ENCODE assay signal across 8 mouse cellular contexts in the genomic region with DNA sequence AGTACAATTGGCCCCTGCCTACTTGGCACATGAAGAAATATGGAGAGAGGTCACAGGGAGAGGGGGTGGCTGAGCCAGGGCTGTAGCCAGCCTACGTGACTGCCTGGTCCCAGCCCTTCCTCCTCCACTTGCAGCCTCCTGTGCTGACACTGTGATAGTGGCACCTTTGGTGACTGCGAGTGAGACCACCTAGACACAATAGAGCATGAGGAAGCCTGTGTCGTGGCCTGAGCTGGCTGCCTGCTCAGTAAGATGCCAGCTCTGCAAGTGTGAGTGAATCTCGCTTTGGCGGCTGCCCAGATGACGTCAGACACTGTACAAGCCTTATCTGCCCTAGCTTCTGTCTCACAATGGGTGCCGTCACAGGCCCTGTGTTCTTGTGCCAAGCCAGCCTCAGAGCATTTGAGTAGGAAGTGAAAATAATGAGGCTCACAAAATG. TPM values are rescaled to one million over a fixed set of nuclear protein-coding genes. Genes with fewer than 3 reads are reported as not detected.
DNase-seq lines count a peak whose midpoint lies in the region; ATAC-seq lines count a peak whose summit lies in the region.

No protein-coding gene starts in this region.

- peak; percentile 66 for ATAC-seq in erythroblast, adult 5-6 weeks (replicated peaks; ENCODE audit: low FRiP score, poor library complexity, severe bottlenecking)
- peak; percentile 86 for ATAC-seq in heart, embryonic 12.5 days (ENCODE audit: insufficient number of reproducible peaks, low FRiP score)
- ATAC-seq in liver, embryonic 16.5 days (ENCODE audit: low read depth) = peak; percentile 86

- peak overlapping the region; percentile 13 for H3K4me2 ChIP-seq in heart, embryonic 12.5 days
- peak overlapping the region; percentile 10; the same call in 1 of the 2 replicates for H3K4me2 ChIP-seq in liver, embryonic 16.5 days (ENCODE audit: low read depth, low read length)

- H3K36me3 ChIP-seq in heart, embryonic 12.5 days = no peaks in the 10 kb centered on the region
- H3K36me3 ChIP-seq in liver, embryonic 16.5 days (ENCODE audit: control insufficient read depth, insufficient read depth) = no peaks in the 10 kb centered on the region

- peaks cover 27% of the 10 kb centered on the region for H3K4me1 ChIP-seq in heart, embryonic 12.5 days (replicated peaks)
- peaks cover 13% of the 10 kb centered on the region for H3K4me1 ChIP-seq in liver, embryonic 16.5 days (ENCODE audit: control insufficient read depth, low read depth, low read length)

- no peaks in the 10 kb centered on the region for H3K9me3 ChIP-seq in heart, embryonic 12.5 days (replicated peaks)
- no peaks in the 10 kb centered on the region for H3K9me3 ChIP-seq in liver, embryonic 16.5 days (replicated peaks; ENCODE audit: control insufficient read depth, low read length)

- H3K27me3 ChIP-seq in heart, embryonic 12.5 days (replicated peaks) = no peaks in the 10 kb centered on the region
- no peaks in the 10 kb centered on the region for H3K27me3 ChIP-seq in liver, embryonic 16.5 days (ENCODE audit: control insufficient read depth, insufficient read depth, low read depth, low read length)

- no peak overlapping the region for H3K9ac ChIP-seq in heart, embryonic 12.5 days
- no peak overlapping the region for H3K9ac ChIP-seq in liver, embryonic 16.5 days (ENCODE audit: low read depth, low read length)

- H3K4me3 ChIP-seq in heart, embryonic 12.5 days = no peak overlapping the region
- no peak overlapping the region for H3K4me3 ChIP-seq in liver, embryonic 16.5 days (ENCODE audit: low read depth, low read length)

- peak overlapping the region; percentile 65 for H3K27ac ChIP-seq in heart, embryonic 12.5 days (ENCODE audit: poor library complexity, severe bottlenecking)
- H3K27ac ChIP-seq in liver, embryonic 16.5 days (ENCODE audit: low read length) = no peak overlapping the region

- DNase-seq in urinary bladder, postnatal 14 days (ENCODE audit: low spot score) = peak; percentile 79
- no peak for DNase-seq in urinary bladder, postnatal 25 days (ENCODE audit: low spot score)
- peak; percentile 51 for DNase-seq in large intestine, adult 2 months (ENCODE audit: low read depth, low spot score)
- DNase-seq in right cerebral cortex, adult 18-20 months = peak; percentile 80
- DNase-seq in embryo, embryonic 10 days (ENCODE audit: low spot score) = no peak

- WGBS in heart, embryonic 12.5 days = 26% methylated on average over 7 of the region's 7 CpGs
- 30% methylated on average over 7 of the region's 7 CpGs for WGBS in large intestine, adult 2 months
- WGBS in liver, embryonic 16.5 days (ENCODE audit: insufficient replicate concordance) = 36% methylated on average over 7 of the region's 7 CpGs

RNA-seq across cellular contexts. Expression of a gene that starts 18.5 kb away (rescaled TPM):
- 0.58 TPM in 1 of 2 replicates, not detected in the other for total RNA-seq in erythroblast, adult 5-6 weeks (2015; ENCODE audit: low replicate concordance)
- 0.09 TPM in 1 of 2 replicates, not detected in the other for total RNA-seq in erythroblast, adult 5-6 weeks (2017; ENCODE audit: low replicate concordance)
- 6.8 and 8.4 TPM in 2 replicates for polyA plus RNA-seq in heart, embryonic 12.5 days (2016; fragmentation: Nextera tagmentation; extraction: Ambion mirVana)
- 0.79 and 1.7 TPM in 2 replicates for polyA plus RNA-seq in large intestine, adult 2 months (2012; rRNA removed)
- polyA plus RNA-seq in liver, embryonic 16.5 days (2015; fragmentation: Nextera tagmentation; extraction: Ambion mirVana) = 0.15 and 0.19 TPM in 2 replicates

RNA-seq across cellular contexts. Expression of a gene that starts 22.8 kb away (rescaled TPM):
- total RNA-seq in erythroblast, adult 5-6 weeks (2015; ENCODE audit: low replicate concordance) = not detected in 2 replicates
- total RNA-seq in erythroblast, adult 5-6 weeks (2017; ENCODE audit: low replicate concordance) = 0.94 and 5.6 TPM in 2 replicates
- polyA plus RNA-seq in heart, embryonic 12.5 days (2016; fragmentation: Nextera tagmentation; extraction: Ambion mirVana) = 1.2 and 1.3 TPM in 2 replicates
- polyA plus RNA-seq in large intestine, adult 2 months (2012; rRNA removed) = 5.2 and 9.9 TPM in 2 replicates
- 0.79 and 0.94 TPM in 2 replicates for polyA plus RNA-seq in liver, embryonic 16.5 days (2015; fragmentation: Nextera tagmentation; extraction: Ambion mirVana)

RNA-seq across cellular contexts. Expression of a gene that starts 47.0 kb away (rescaled TPM):
- total RNA-seq in erythroblast, adult 5-6 weeks (2015; ENCODE audit: low replicate concordance) = 0.19 TPM in 1 of 2 replicates, not detected in the other
- not detected in 2 replicates for total RNA-seq in erythroblast, adult 5-6 weeks (2017; ENCODE audit: low replicate concordance)
- polyA plus RNA-seq in heart, embryonic 12.5 days (2016; fragmentation: Nextera tagmentation; extraction: Ambion mirVana) = 0.91 and 1.0 TPM in 2 replicates
- polyA plus RNA-seq in large intestine, adult 2 months (2012; rRNA removed) = 0.47 and 0.55 TPM in 2 replicates
- 0.70 and 0.85 TPM in 2 replicates for polyA plus RNA-seq in liver, embryonic 16.5 days (2015; fragmentation: Nextera tagmentation; extraction: Ambion mirVana)

RNA-seq across cellular contexts. Expression of a gene that starts 54.8 kb away (rescaled TPM):
- total RNA-seq in erythroblast, adult 5-6 weeks (2015; ENCODE audit: low replicate concordance) = 25.6 and 27.8 TPM in 2 replicates
- 13.5 and 14.1 TPM in 2 replicates for total RNA-seq in erythroblast, adult 5-6 weeks (2017; ENCODE audit: low replicate concordance)
- polyA plus RNA-seq in heart, embryonic 12.5 days (2016; fragmentation: Nextera tagmentation; extraction: Ambion mirVana) = 81.7 and 82.3 TPM in 2 replicates
- 24.3 and 27.3 TPM in 2 replicates for polyA plus RNA-seq in large intestine, adult 2 months (2012; rRNA removed)
- polyA plus RNA-seq in liver, embryonic 16.5 days (2015; fragmentation: Nextera tagmentation; extraction: Ambion mirVana) = 45.8 and 48.6 TPM in 2 replicates

RNA-seq across cellular contexts. Expression of a gene that starts 55.1 kb away (rescaled TPM):
- 144 and 170 TPM in 2 replicates for total RNA-seq in erythroblast, adult 5-6 weeks (2015; ENCODE audit: low replicate concordance)
- 142 and 181 TPM in 2 replicates for total RNA-seq in erythroblast, adult 5-6 weeks (2017; ENCODE audit: low replicate concordance)
- 733 and 779 TPM in 2 replicates for polyA plus RNA-seq in heart, embryonic 12.5 days (2016; fragmentation: Nextera tagmentation; extraction: Ambion mirVana)
- 224 and 239 TPM in 2 replicates for polyA plus RNA-seq in large intestine, adult 2 months (2012; rRNA removed)
- polyA plus RNA-seq in liver, embryonic 16.5 days (2015; fragmentation: Nextera tagmentation; extraction: Ambion mirVana) = 456 and 532 TPM in 2 replicates

Comparison
In these comparisons a context has a peak if more than half of its experiments do, and no peak if none do; other contexts are left out.
1. DNase-seq: peak in urinary bladder, postnatal 14 days (single experiment), large intestine, adult 2 months (single experiment) and right cerebral cortex, adult 18-20 months (single experiment); none in urinary bladder, postnatal 25 days (single experiment) and embryo, embryonic 10 days (single experiment).
2. Peak in every context shown above with its lines, with median percentiles within 50 percentile points of each other: ATAC-seq.